Mouse (Mus musculus) layer of hippocampus, adult 11-12 months (tissue): ENCODE measurements around the gene Slc25a13.
A peak's percentile ranks its signal among the peaks of the same experiment; 100 is the strongest.
"Not testable (repeated sequence)": the region's sequence is repeated elsewhere in the genome, so short reads cannot be mapped to it uniquely, and the experiment has no call there.

Experiments
- DNase-seq: peaks from one replicate; pipeline ENCODE4 v3.0.0; 2022; ENCODE audit warnings: low spot score

The Slc25a13 gene

GRCm38 (mm10) chr6:6202451-6202850, 14.5 kb downstream of the Slc25a13 start:
- DNase-seq = no peak

- no peak for DNase-seq
Observed at GRCm38 (mm10) chr6:6201977-6202376, 15.0 kb downstream of the Slc25a13 start.

DNA sequence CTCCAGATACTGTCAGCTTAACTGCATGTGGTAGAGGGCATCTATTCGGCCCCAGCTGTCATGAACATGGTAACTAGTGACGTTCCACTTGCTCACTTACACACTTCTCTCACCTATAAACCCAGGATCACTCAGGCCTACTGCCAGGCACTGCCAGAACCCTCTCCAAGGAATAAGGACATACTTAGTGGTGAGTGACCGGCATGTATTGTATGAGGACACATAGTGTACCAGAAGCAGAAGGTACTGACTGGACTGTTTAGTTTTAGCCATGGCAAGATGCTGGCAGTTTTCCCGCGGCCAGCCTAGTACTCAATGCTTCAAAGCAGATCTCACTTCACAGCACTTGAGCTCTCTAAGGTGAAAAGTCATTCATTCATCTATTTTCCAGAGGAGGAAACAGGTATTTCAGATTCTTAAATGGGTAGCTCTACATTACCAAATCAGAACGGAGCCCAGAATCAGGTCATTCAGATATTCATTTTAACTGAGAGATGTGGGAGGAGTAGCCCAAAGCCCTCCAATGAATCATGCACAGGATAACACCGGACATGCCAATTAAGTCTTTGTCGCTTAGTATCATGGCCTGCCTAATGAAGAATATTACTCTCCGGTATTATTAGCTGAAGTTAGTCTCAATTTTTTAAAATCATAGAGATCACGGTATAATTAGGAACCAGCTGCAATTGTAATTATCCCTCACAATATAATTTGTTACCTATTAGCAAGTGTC, 17.7 kb downstream of the Slc25a13 start:
- DNase-seq = no peak

DNA sequence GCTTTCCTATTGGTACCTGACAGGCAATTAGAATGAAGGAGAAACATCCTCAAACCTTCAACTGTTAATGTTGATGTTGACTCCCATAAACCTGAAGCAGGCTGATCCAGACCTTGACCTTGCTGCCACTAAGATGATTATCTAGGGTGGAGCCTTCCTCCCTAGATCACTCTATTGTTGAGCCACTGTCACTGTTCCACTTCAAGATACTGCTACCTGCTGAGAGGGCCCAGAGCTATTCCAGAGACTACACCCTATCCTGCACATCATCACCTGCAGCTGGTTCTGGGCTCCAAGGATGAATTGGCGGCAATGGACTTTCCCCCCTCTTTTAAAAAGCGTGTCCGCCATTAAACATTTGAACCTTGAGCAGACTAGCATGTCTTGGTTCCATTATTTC, 18.9 kb downstream of the Slc25a13 start:
- not testable (repeated sequence) for DNase-seq

- DNase-seq = no peak
Observed at GRCm38 (mm10) chr6:6197339-6197738, 19.6 kb downstream of the Slc25a13 start.

DNA sequence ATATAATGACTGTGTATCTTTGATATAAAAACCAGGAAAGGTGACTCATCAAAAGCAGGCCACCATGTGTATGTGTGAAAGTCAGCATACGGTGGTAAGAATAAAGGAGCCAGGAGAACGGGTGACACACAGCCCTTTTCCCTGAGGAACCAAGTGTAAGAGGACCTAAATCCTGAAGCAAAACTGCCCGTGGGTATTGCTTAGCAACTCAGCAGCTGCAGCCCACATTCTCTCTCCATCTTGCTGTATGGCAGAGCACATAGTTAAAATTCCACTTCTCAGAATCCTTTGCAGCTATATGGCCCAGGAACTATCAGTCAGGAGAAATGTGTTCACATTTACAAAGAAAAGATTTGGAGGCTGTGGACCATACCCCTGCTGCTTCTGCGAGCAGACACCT, 20.4 kb downstream of the Slc25a13 start:
- no peak for DNase-seq

- no peak for DNase-seq
Observed at GRCm38 (mm10) chr6:6194831-6195230, 22.1 kb downstream of the Slc25a13 start.

DNA sequence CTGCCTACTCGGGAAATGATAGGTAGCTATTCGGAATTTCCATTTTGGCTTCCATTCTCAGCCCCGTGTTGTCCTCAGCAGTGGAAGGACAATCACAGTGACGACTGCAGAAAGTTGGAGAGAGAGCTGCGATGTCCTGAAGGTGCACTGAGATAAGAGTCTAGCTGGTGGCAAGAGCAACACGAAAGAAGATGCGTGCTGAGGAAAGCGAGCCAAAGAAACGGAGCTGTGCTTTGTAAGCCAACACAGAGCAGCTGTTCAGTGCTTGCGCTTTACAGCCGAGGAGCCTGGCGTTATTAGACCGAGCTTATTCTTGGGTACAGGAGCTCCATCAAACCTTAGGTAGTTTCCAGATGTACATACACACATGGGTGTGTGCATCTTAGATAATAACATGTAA, 23.1 kb downstream of the Slc25a13 start:
- no peak for DNase-seq

DNA sequence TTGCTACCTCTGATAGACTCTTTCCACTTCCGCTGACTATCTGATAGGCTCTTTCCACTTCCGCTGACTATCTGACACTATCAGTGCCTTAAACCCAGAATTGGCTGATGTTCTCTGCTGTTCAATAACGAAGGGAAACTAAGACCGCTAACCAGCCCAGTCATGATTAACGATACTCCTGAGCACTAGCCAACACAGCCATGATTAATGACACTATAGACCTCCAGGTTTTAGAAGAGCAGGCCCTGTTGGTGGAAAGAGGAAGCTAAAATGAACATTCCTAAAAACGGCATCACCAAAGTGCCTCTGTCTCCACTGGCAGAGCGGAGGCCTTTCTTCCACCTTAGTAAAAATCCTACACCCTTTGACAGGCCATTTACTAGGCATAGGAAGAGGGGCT, 24.6 kb downstream of the Slc25a13 start:
- DNase-seq = no peak

GRCm38 (mm10) chr6:6191596-6192337, 25.2 kb downstream of the Slc25a13 start:
- peak; percentile 71 for DNase-seq

DNA sequence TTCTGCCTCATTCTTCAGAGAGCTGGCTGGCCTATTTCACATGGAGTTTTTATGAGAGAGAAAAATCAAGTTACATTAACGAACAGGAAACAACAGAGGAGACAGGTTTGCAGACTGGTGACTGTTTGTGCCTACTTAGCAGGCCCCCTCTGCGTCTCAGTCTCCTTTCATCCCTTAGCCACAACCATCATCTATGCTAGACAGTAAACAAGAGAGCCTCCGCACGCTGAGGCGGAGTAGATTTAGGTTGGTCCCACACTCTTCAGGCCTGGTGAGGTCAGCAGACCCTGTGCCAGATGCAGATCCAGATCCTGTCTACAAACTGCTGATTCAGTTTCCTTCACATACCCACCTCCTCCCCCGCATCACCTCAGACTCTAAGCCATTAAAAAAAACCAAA, 28.0 kb downstream of the Slc25a13 start:
- no peak for DNase-seq

GRCm38 (mm10) chr6:6186468-6186867, 30.5 kb downstream of the Slc25a13 start:
- no peak for DNase-seq

DNA sequence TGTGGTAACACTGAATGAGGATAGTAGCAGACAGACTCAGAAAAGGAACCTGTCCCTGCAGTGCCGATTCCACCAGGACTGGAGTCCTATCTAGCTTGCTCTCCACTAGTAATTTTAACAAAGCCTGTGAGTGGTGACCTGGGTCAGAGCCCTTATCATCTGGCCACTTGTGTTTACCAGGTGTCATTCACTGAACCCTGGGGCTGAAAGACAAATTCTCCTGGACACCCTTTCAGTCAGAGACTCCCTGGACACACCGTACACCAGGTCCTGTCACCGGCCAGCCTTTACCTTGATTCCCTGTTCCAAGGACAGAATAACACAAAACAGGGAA, 31.3 kb downstream of the Slc25a13 start:
- DNase-seq = no peak

DNA sequence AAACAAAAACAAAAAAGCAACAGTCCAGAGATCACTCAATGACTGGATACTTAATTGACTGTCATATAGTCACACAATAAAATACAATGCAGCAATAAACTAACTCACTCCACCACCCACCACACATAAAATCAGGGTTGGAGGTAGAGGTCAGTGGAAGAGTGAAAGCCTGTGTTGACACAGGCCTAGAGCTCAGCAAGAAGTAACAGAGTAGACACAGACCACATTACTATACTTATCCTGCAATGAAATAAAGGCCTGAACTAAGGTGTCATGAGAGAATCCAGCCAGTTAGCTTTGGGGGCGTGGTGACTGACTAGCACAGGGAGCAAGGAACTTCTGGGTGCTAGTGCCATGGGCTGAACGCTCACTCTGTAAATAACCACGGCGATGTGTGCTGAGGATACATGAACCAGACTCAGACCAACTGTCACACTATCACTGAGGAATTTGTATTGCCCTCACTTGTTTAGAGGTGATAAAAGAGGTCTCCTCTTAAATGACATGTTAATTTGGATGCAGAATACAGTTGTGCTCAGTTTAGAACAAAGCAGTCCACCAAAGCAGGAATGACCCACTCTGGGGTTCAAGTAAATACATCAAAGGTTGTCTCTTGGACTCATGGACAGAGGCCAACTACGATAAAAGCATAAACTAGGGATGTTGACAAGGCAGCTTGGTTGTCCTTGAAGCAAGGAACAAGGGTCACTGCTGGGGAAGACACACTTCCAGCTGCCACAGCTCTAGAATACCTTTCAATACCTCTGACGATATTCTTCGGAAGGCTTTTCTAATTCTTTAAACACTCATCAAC, 31.8 kb downstream of the Slc25a13 start:
- DNase-seq = no peak

GRCm38 (mm10) chr6:6183601-6184000, 33.4 kb downstream of the Slc25a13 start:
- DNase-seq = no peak

- DNase-seq = no peak
Observed at GRCm38 (mm10) chr6:6182191-6182590, 34.8 kb downstream of the Slc25a13 start.

DNA sequence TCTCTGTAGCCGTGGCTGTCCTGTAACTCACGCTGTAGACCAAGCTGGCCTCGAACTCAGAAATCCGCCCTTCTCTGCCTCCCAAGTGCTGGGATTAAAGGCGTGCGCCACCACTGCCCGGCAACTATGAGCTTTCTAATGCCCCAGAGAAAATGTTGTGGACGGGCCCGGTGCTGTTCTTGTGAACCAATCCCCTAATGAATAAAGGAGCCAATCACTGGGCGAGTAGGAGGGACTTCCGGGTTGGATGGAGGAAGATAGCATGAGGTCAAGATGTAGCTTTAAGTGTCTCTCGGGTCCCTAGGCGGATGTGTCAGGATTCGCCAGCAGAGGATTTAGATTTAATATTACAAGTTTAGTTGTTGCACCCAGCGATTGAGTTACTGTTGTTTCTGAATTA, 38.6 kb downstream of the Slc25a13 start:
- DNase-seq = not testable (repeated sequence)

DNA sequence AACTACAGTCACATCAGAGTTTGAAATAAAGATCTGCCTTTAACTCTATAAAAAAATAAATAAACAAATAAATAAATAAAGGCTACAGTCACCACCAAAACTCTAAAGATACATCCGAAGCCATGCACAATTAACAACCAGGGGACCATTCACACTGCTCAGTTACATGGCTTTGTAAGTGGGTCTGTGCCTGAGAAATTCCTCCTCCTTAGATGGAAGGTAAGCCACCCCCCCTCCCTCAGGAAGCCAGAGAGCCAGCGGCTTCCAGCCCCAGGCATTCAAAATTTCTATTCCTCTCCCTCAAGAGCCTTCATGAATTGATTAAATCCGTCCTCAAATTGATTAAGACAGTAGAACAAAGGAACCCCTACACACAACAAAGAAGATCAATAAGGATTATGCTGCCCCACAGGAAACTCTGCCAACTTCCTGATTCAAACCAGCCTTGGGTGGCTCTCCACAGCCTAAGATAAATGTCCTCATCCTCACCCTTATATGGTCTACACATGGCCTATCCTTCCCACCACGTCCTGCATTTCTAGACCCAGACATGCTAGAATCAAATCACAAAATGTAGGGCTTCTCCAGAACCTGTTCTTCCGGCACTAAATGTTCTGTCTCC, 41.5 kb downstream of the Slc25a13 start:
- no peak for DNase-seq

- no peak for DNase-seq
Observed at GRCm38 (mm10) chr6:6173935-6174561, 42.9 kb downstream of the Slc25a13 start.

- no peak for DNase-seq
Observed at GRCm38 (mm10) chr6:6173166-6173934, 43.6 kb downstream of the Slc25a13 start.

GRCm38 (mm10) chr6:6168566-6169134, 48.3 kb downstream of the Slc25a13 start:
- no peak for DNase-seq
